Mouse (Mus musculus) CH12.LX (cell line): ENCODE measurements around the gene Htr1f. TPM values are rescaled to one million over a fixed set of nuclear protein-coding genes. Genes with fewer than 3 reads are reported as not detected.

ENCODE experiments used
- DNase-seq: peaks from one replicate; pipeline ENCODE4 v3.0.0-alpha.2; 2013; ENCODE audit errors: extremely low read depth
- H3K27ac ChIP-seq: 2 replicates; pipeline ENCODE4 v1.5.1; 2012; ENCODE audit warnings: low read depth, mild to moderate bottlenecking, control low read depth, moderate library complexity; ENCODE audit not compliant: insufficient read depth
- H3K27me3 ChIP-seq: replicated peaks from 2 replicates; pipeline ENCODE3; 2012; ENCODE audit warnings: inconsistent platforms
- H3K36me3 ChIP-seq, 2 experiments: replicated peaks in 1 of 2; 2 replicates each; pipeline versions ENCODE3 to v1.6.1; 2012; ENCODE audit warnings: inconsistent platforms in 1 of 2, low read length in 1 of 2, mild to moderate bottlenecking in 1 of 2, mixed read lengths in 1 of 2, moderate library complexity in 1 of 2; ENCODE audit not compliant: control insufficient read depth in 1 of 2, insufficient read depth in 1 of 2
- H3K4me1 ChIP-seq, 2 experiments: 2 replicates each; pipeline ENCODE4 v1.6.1; 2012; ENCODE audit warnings: inconsistent platforms in 1 of 2, moderate library complexity in 1 of 2; ENCODE audit not compliant: insufficient read depth in 2 of 2, control insufficient read depth in 1 of 2
- H3K4me2 ChIP-seq: 2 replicates; pipeline ENCODE4 v1.6.1; 2012; ENCODE audit warnings: low read depth, mild to moderate bottlenecking, control low read depth; ENCODE audit not compliant: poor library complexity, insufficient read depth, severe bottlenecking
- H3K4me3 ChIP-seq, 3 experiments: fragments of 150-350 bp in 1 of 3; sonication (generic) in 1 of 3; replicated peaks in 1 of 3; 2 replicates each; pipeline versions ENCODE3 to v1.5.1; 2011 to 2012; ENCODE audit warnings: low read depth in 2 of 3, low read length in 2 of 3, mild to moderate bottlenecking in 2 of 3, moderate library complexity in 2 of 3, control low read depth in 1 of 3, improper control_type of control experiment in 1 of 3, inconsistent platforms in 1 of 3, mixed read lengths in 1 of 3; ENCODE audit not compliant: poor library complexity in 1 of 3
- H3K79me2 ChIP-seq: replicated peaks from 2 replicates; pipeline ENCODE4 v1.6.1; 2012; ENCODE audit warnings: mild to moderate bottlenecking, moderate library complexity; ENCODE audit not compliant: control insufficient read depth, poor library complexity, insufficient read depth, severe bottlenecking; ENCODE audit errors: extremely low read depth
- H3K9ac ChIP-seq: 2 replicates; pipeline ENCODE4 v1.6.1; 2012; ENCODE audit warnings: low read depth, mild to moderate bottlenecking, control low read depth, moderate library complexity; ENCODE audit not compliant: insufficient read depth
- H3K9me3 ChIP-seq: replicated peaks from 2 replicates; pipeline ENCODE3; 2012; ENCODE audit warnings: low read length, inconsistent platforms, mixed read lengths
- BHLHE40 ChIP-seq: IDR thresholded peaks from 2 replicates; pipeline ENCODE4 v1.6.1; 2011; ENCODE audit warnings: mild to moderate bottlenecking, low read depth, low read length, improper control_type of control experiment
- CHD1 ChIP-seq: IDR thresholded peaks from 2 replicates; pipeline ENCODE4 v1.6.1; 2012; ENCODE audit warnings: low read depth, low read length, improper control_type of control experiment, inconsistent platforms
- CHD2 ChIP-seq: IDR thresholded peaks from 2 replicates; pipeline ENCODE4 v1.6.1; 2011; ENCODE audit warnings: low read length, improper control_type of control experiment
- CTCF ChIP-seq, 2 experiments: IDR thresholded peaks in 1 of 2; conservative IDR thresholded peaks in 1 of 2; 2 replicates each; pipeline ENCODE4 v1.5.1; 2011 to 2012; ENCODE audit warnings: low read depth in 2 of 2, low read length in 2 of 2, improper control_type of control experiment in 1 of 2, inconsistent platforms in 1 of 2, mild to moderate bottlenecking in 1 of 2, moderate library complexity in 1 of 2
- E2F4 ChIP-seq: IDR thresholded peaks from 2 replicates; pipeline ENCODE4 v1.6.1; 2011; ENCODE audit warnings: low read depth, low read length, improper control_type of control experiment; ENCODE audit not compliant: insufficient replicate concordance
- ELF1 ChIP-seq: IDR thresholded peaks from 2 replicates; pipeline ENCODE4 v1.6.1; 2014; ENCODE audit warnings: low read depth, mild to moderate bottlenecking, inconsistent platforms, low read length, improper control_type of control experiment
- ETS1 ChIP-seq: conservative IDR thresholded peaks from 2 replicates; pipeline ENCODE4 v1.6.1; 2012; ENCODE audit warnings: low read depth, mild to moderate bottlenecking, inconsistent platforms, low read length, improper control_type of control experiment, moderate library complexity
- GABPA ChIP-seq: IDR thresholded peaks from 2 replicates; pipeline ENCODE4 v1.6.1; 2012; ENCODE audit warnings: low read depth, low read length, improper control_type of control experiment, inconsistent platforms; ENCODE audit not compliant: insufficient replicate concordance
- HCFC1 ChIP-seq: IDR thresholded peaks from 2 replicates; pipeline ENCODE4 v1.6.1; 2012; ENCODE audit warnings: low read depth, mild to moderate bottlenecking, inconsistent platforms, low read length, improper control_type of control experiment
- IRF4 ChIP-seq: IDR thresholded peaks from 2 replicates; pipeline ENCODE4 v1.6.1; 2014; ENCODE audit warnings: low read depth, mild to moderate bottlenecking, inconsistent platforms, low read length, improper control_type of control experiment
- KAT2A ChIP-seq: IDR thresholded peaks from 2 replicates; pipeline ENCODE4 v1.6.1; 2012; ENCODE audit warnings: low read length, improper control_type of control experiment, inconsistent platforms; ENCODE audit not compliant: insufficient replicate concordance
- MAFK ChIP-seq: IDR thresholded peaks from 2 replicates; pipeline ENCODE4 v1.6.1; 2011; ENCODE audit warnings: low read length, improper control_type of control experiment; ENCODE audit not compliant: insufficient replicate concordance
- MAX ChIP-seq: IDR thresholded peaks from 2 replicates; pipeline ENCODE4 v1.6.1; 2011; ENCODE audit warnings: low read length, improper control_type of control experiment
- MAZ ChIP-seq: IDR thresholded peaks from 2 replicates; pipeline ENCODE4 v1.6.1; 2012; ENCODE audit warnings: low read depth, mild to moderate bottlenecking, inconsistent platforms, low read length, improper control_type of control experiment, moderate library complexity
- MEF2A ChIP-seq: IDR thresholded peaks from 2 replicates; pipeline ENCODE4 v1.6.1; 2014; ENCODE audit warnings: low read depth, mild to moderate bottlenecking, inconsistent platforms, low read length, improper control_type of control experiment, borderline replicate concordance
- MXI1 ChIP-seq: IDR thresholded peaks from 2 replicates; pipeline ENCODE4 v1.6.1; 2011; ENCODE audit warnings: mild to moderate bottlenecking, low read depth, low read length, improper control_type of control experiment
- MYC ChIP-seq: IDR thresholded peaks from 2 replicates; pipeline ENCODE4 v1.6.1; 2011; ENCODE audit warnings: low read depth, mild to moderate bottlenecking, improper control_type of control experiment, low read length
- NELFE ChIP-seq: IDR thresholded peaks from 2 replicates; pipeline ENCODE4 v1.6.1; 2011; ENCODE audit warnings: low read depth, low read length, improper control_type of control experiment
- PAX5 ChIP-seq: IDR thresholded peaks from 2 replicates; pipeline ENCODE4 v1.6.1; 2012; ENCODE audit warnings: low read length, inconsistent platforms, mixed read lengths
- POLR2AphosphoS2 ChIP-seq: IDR thresholded peaks from 2 replicates; pipeline ENCODE4 v1.6.1; 2011; ENCODE audit warnings: low read depth, low read length, improper control_type of control experiment
- RAD21 ChIP-seq: IDR thresholded peaks from 2 replicates; pipeline ENCODE4 v1.6.1; 2011; ENCODE audit warnings: low read depth, mild to moderate bottlenecking, low read length, improper control_type of control experiment, moderate library complexity
- SIN3A ChIP-seq: IDR thresholded peaks from 2 replicates; pipeline ENCODE4 v1.6.1; 2012; ENCODE audit warnings: low read length, improper control_type of control experiment, inconsistent platforms
- TBP ChIP-seq: conservative IDR thresholded peaks from 2 replicates; pipeline ENCODE4 v1.6.1; 2011; ENCODE audit warnings: low read depth, low read length, improper control_type of control experiment
- TCF12 ChIP-seq: IDR thresholded peaks from 2 replicates; pipeline ENCODE4 v1.6.1; 2014; ENCODE audit warnings: low read depth, mild to moderate bottlenecking, inconsistent platforms, low read length, improper control_type of control experiment
- UBTF ChIP-seq: IDR thresholded peaks from 2 replicates; pipeline ENCODE4 v1.6.1; 2012; ENCODE audit warnings: low read depth, mild to moderate bottlenecking, inconsistent platforms, low read length, improper control_type of control experiment, moderate library complexity
- USF1 ChIP-seq: IDR thresholded peaks from 2 replicates; pipeline ENCODE4 v1.6.1; 2014; ENCODE audit warnings: low read depth, mild to moderate bottlenecking, inconsistent platforms, low read length, improper control_type of control experiment
- ZKSCAN1 ChIP-seq: IDR thresholded peaks from 2 replicates; pipeline ENCODE4 v1.6.1; 2012; ENCODE audit warnings: low read depth, inconsistent platforms, low read length, improper control_type of control experiment, borderline replicate concordance
- ZNF384 ChIP-seq: IDR thresholded peaks from 2 replicates; pipeline ENCODE4 v1.6.1; 2012; ENCODE audit warnings: low read depth, low read length, improper control_type of control experiment, inconsistent platforms
- dilution Hi-C: fragments of 300-500 bp; cut with MboI; formaldehyde crosslinking; loops from 2 replicates; pipeline ENCODE4 v1.14.3; 2020; ENCODE audit warnings: low sequenced_read_pairs; ENCODE audit not compliant: extremely low pct_unique_long_range_greater_than_20kb, extremely low pct_ligation_motif_present
- in situ Hi-C: fragments of 300-500 bp; cut with MboI; formaldehyde crosslinking; loops from 3 replicates; pipeline ENCODE4 v1.14.3; 2019; ENCODE audit warnings: low sequenced_read_pairs, low pct_ligation_motif_present, low pct_unique_long_range_greater_than_20kb, mixed read lengths
- polyA plus RNA-seq: library from polyadenylated mRNA; unstranded; fragments of >175 nt; gene quantifications from 2 replicates; pipeline ENCODE4 v1.2.1, GENCODE M21; 2012; ENCODE audit warnings: low read depth; ENCODE audit not compliant: insufficient read length
- total RNA-seq, 2 experiments: library from RNA; depleted of rRNA; stranded (reverse); fragments of 300-350 nt in 1 of 2; fragments of >200 nt in 1 of 2; gene quantifications; 2 replicates each; pipeline ENCODE4 v1.2.3; 2012 to 2014

Htr1f gene
- total and polyA plus RNA-seq, 3 experiments, result not detected

DNA sequence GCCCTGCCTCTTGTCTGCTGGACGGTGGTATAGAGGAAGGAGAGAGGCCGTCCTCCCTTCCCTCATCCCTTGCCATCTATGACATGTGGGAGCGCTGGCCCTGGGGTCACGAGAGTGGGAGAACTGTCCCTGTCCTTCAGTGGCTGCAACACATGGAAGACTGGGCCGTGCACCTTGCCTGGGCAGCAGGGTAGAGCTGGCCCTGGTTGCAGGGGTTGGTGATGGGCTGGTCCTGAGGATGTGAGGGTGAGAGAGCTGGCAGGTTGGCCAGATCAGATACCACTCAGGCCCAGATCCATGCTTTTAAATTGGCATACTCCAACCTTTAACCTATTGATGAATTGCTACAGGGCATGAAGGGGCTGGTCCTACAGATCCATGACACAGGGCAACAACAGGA is 12.1 kb downstream of the Htr1f start:
- dilution Hi-C loops (no loop called here), in situ Hi-C loops (no loop called here)

GRCm38 (mm10) chr16:65083475-65083874 is 22.2 kb downstream of the Htr1f start:
- Histone ChIP-seq H3K4me2 (no peak overlapping the region), H3K4me3 (no peak overlapping the region), H3K36me3 (no peaks in the 10 kb centered on the region), H3K4me1 (no peaks in the 10 kb centered on the region), H3K27ac (no peak overlapping the region), H3K79me2 (no peaks in the 10 kb centered on the region), H3K9ac (no peak overlapping the region), H3K27me3 (no peaks in the 10 kb centered on the region), H3K9me3 (no peaks in the 10 kb centered on the region)
- no peak for TF ChIP-seq CHD1
- no peak for TF ChIP-seq PAX5
- TF ChIP-seq CHD2, result no peak
- TF ChIP-seq SIN3A, result no peak
- TF ChIP-seq BHLHE40, result no peak
- no peak for TF ChIP-seq RAD21
- TF ChIP-seq GABPA, result no peak
- TF ChIP-seq USF1, result no peak
- TF ChIP-seq E2F4, result no peak
- TF ChIP-seq MAZ, result no peak
- TF ChIP-seq CTCF (conservative IDR thresholded peaks at IDR 0.05 in 1 of 2, IDR thresholded peaks at IDR 0.05 in 1 of 2; ENCODE audit: low read depth in 2 of 2, low read length in 2 of 2), result no peak
- no peak for TF ChIP-seq ETS1
- no peak for TF ChIP-seq MAX
- TF ChIP-seq ZNF384, result no peak
- no peak for TF ChIP-seq HCFC1
- TF ChIP-seq NELFE, result no peak
- TF ChIP-seq POLR2AphosphoS2, result no peak
- TF ChIP-seq ZKSCAN1, result no peak
- in situ Hi-C loops, result no loop called here
- no peak for DNase-seq
- dilution Hi-C loops, result no loop called here

More for the DNA sequence above, 12.1 kb downstream of the Htr1f start:
- Histone ChIP-seq H3K4me3 (no peak overlapping the region), H3K36me3 (no peaks in the 10 kb centered on the region), H3K4me2 (no peak overlapping the region), H3K79me2 (no peaks in the 10 kb centered on the region), H3K27ac (no peak overlapping the region), H3K9me3 (no peaks in the 10 kb centered on the region), H3K4me1 (no peaks in the 10 kb centered on the region), H3K9ac (no peak overlapping the region), H3K27me3 (no peaks in the 10 kb centered on the region)
- DNase-seq, result no peak
- no peak for TF ChIP-seq CTCF (conservative IDR thresholded peaks at IDR 0.05 in 1 of 2, IDR thresholded peaks at IDR 0.05 in 1 of 2; ENCODE audit: low read depth in 2 of 2, low read length in 2 of 2)
- no peak for TF ChIP-seq SIN3A
- no peak for TF ChIP-seq MXI1
- no peak for TF ChIP-seq RAD21
- TF ChIP-seq CHD1, result no peak
- no peak for TF ChIP-seq MEF2A
- no peak for TF ChIP-seq MAFK
- no peak for TF ChIP-seq ELF1
- TF ChIP-seq ETS1, result no peak
- no peak for TF ChIP-seq TCF12
- TF ChIP-seq MYC, result no peak
- no peak for TF ChIP-seq UBTF
- TF ChIP-seq IRF4, result no peak
- TF ChIP-seq HCFC1, result no peak
- no peak for TF ChIP-seq KAT2A
- TF ChIP-seq CHD2, result no peak
- TF ChIP-seq TBP, result no peak
